Mouse (Mus musculus): Measurements from ENCODE around the gene Kalrn.

Gene Kalrn

GRCm38 (mm10) chr16:34031565-34031964 lies 541.8 kb downstream of the Kalrn start:
- H3K36me3 ChIP-seq (ENCODE audit: insufficient read depth, low read length) = peaks cover 11% of the 10 kb centered on the region
- no peaks in the 10 kb centered on the region; the same call in 1 of the 2 replicates for H3K27me3 ChIP-seq (ENCODE audit: insufficient read depth, low read length)
- no peaks in the 10 kb centered on the region for H3K9me3 ChIP-seq (ENCODE audit: low read length)
- H3K4me1 ChIP-seq (replicated peaks; ENCODE audit: low read depth, low read length) = peaks cover 19% of the 10 kb centered on the region
- TF ChIP-seq CTCF (conservative IDR thresholded peaks at IDR 0.05; ENCODE audit: low read length) (no peak), NANOG (IDR thresholded peaks at IDR 0.05; ENCODE audit: borderline replicate concordance, low read length) (no peak)
- H3K4me3 ChIP-seq (replicated peaks; ENCODE audit: low read length) = no peak overlapping the region

GRCm38 (mm10) chr16:34030379-34030778 lies 543.0 kb downstream of the Kalrn start:
- no peaks in the 10 kb centered on the region; the same call in 1 of the 2 replicates for H3K27me3 ChIP-seq (ENCODE audit: insufficient read depth, low read length)
- H3K9me3 ChIP-seq (ENCODE audit: low read length) = no peaks in the 10 kb centered on the region
- H3K36me3 ChIP-seq (ENCODE audit: insufficient read depth, low read length) = peaks cover 11% of the 10 kb centered on the region
- H3K4me3 ChIP-seq (replicated peaks; ENCODE audit: low read length) = no peak overlapping the region
- TF ChIP-seq CTCF (conservative IDR thresholded peaks at IDR 0.05; ENCODE audit: low read length) (no peak), POU5F1 (IDR thresholded peaks at IDR 0.05; ENCODE audit: borderline replicate concordance, low read length) (no peak), NANOG (IDR thresholded peaks at IDR 0.05; ENCODE audit: borderline replicate concordance, low read length) (no peak)
- peaks cover 19% of the 10 kb centered on the region for H3K4me1 ChIP-seq (replicated peaks; ENCODE audit: low read depth, low read length)

- no peak overlapping the region for H3K4me3 ChIP-seq (replicated peaks; ENCODE audit: low read length)
- TF ChIP-seq NANOG (IDR thresholded peaks at IDR 0.05; ENCODE audit: borderline replicate concordance, low read length) (no peak), CTCF (conservative IDR thresholded peaks at IDR 0.05; ENCODE audit: low read length) (no peak), POU5F1 (IDR thresholded peaks at IDR 0.05; ENCODE audit: borderline replicate concordance, low read length) (no peak)
- H3K36me3 ChIP-seq (ENCODE audit: insufficient read depth, low read length) = peaks cover 11% of the 10 kb centered on the region
- H3K4me1 ChIP-seq (replicated peaks; ENCODE audit: low read depth, low read length) = peaks cover 19% of the 10 kb centered on the region
- H3K27me3 ChIP-seq (ENCODE audit: insufficient read depth, low read length) = no peaks in the 10 kb centered on the region; the same call in 1 of the 2 replicates
- H3K9me3 ChIP-seq (ENCODE audit: low read length) = no peaks in the 10 kb centered on the region
These were observed 543.5 kb downstream of the Kalrn start for GRCm38 (mm10) chr16:34029790-34030189.

- Histone ChIP-seq H3K4me3 (replicated peaks; ENCODE audit: low read length) (no peak overlapping the region), H3K4me1 (replicated peaks; ENCODE audit: low read depth, low read length) (peaks cover 10% of the 10 kb centered on the region; the same call in 1 of the 2 replicates), H3K36me3 (ENCODE audit: insufficient read depth, low read length) (no peaks in the 10 kb centered on the region), H3K27me3 (ENCODE audit: insufficient read depth, low read length) (peaks cover 7% of the 10 kb centered on the region), H3K9me3 (ENCODE audit: low read length) (no peaks in the 10 kb centered on the region)
- TF ChIP-seq CTCF (conservative IDR thresholded peaks at IDR 0.05; ENCODE audit: low read length) (no peak), POU5F1 (IDR thresholded peaks at IDR 0.05; ENCODE audit: borderline replicate concordance, low read length) (no peak), NANOG (IDR thresholded peaks at IDR 0.05; ENCODE audit: borderline replicate concordance, low read length) (no peak)
These were observed 556.1 kb downstream of the Kalrn start for GRCm38 (mm10) chr16:34017241-34017640.

GRCm38 (mm10) chr16:34011991-34012845 lies 561.1 kb downstream of the Kalrn start:
- Histone ChIP-seq H3K4me1 (replicated peaks; ENCODE audit: low read depth, low read length) (peaks cover 14% of the 10 kb centered on the region; the same call in 1 of the 2 replicates), H3K36me3 (ENCODE audit: insufficient read depth, low read length) (no peaks in the 10 kb centered on the region), H3K4me3 (replicated peaks; ENCODE audit: low read length) (no peak overlapping the region), H3K27me3 (ENCODE audit: insufficient read depth, low read length) (peaks cover 7% of the 10 kb centered on the region), H3K9me3 (ENCODE audit: low read length) (no peaks in the 10 kb centered on the region)
- no peak for TF ChIP-seq POU5F1 (IDR thresholded peaks at IDR 0.05; ENCODE audit: borderline replicate concordance, low read length)

GRCm38 (mm10) chr16:34009567-34009966 lies 563.8 kb downstream of the Kalrn start:
- peaks cover 3% of the 10 kb centered on the region for H3K27me3 ChIP-seq (ENCODE audit: insufficient read depth, low read length)
- no peak overlapping the region for H3K4me3 ChIP-seq (replicated peaks; ENCODE audit: low read length)
- TF ChIP-seq CTCF (conservative IDR thresholded peaks at IDR 0.05; ENCODE audit: low read length) (0 out of 2 replicates have a peak, but pooled peaks have one; percentile 7), POU5F1 (IDR thresholded peaks at IDR 0.05; ENCODE audit: borderline replicate concordance, low read length) (no peak)
- H3K9me3 ChIP-seq (ENCODE audit: low read length) = no peaks in the 10 kb centered on the region
- peaks cover 14% of the 10 kb centered on the region; the same call in 1 of the 2 replicates for H3K4me1 ChIP-seq (replicated peaks; ENCODE audit: low read depth, low read length)
- no peaks in the 10 kb centered on the region for H3K36me3 ChIP-seq (ENCODE audit: insufficient read depth, low read length)

- Histone ChIP-seq H3K4me3 (replicated peaks; ENCODE audit: low read length) (no peak overlapping the region), H3K9me3 (ENCODE audit: low read length) (no peaks in the 10 kb centered on the region), H3K4me1 (replicated peaks; ENCODE audit: low read depth, low read length) (peaks cover 4% of the 10 kb centered on the region; the same call in 1 of the 2 replicates), H3K27me3 (ENCODE audit: insufficient read depth, low read length) (peaks cover 17% of the 10 kb centered on the region), H3K36me3 (ENCODE audit: insufficient read depth, low read length) (no peaks in the 10 kb centered on the region)
- no peak for TF ChIP-seq NANOG (IDR thresholded peaks at IDR 0.05; ENCODE audit: borderline replicate concordance, low read length)
- TF ChIP-seq CTCF (conservative IDR thresholded peaks at IDR 0.05; ENCODE audit: low read length) = no peak
- TF ChIP-seq POU5F1 (IDR thresholded peaks at IDR 0.05; ENCODE audit: borderline replicate concordance, low read length) = no peak
These were observed 567.3 kb downstream of the Kalrn start for GRCm38 (mm10) chr16:34005986-34006385.

- H3K36me3 ChIP-seq (ENCODE audit: insufficient read depth, low read length) = no peaks in the 10 kb centered on the region
- peaks cover 17% of the 10 kb centered on the region for H3K27me3 ChIP-seq (ENCODE audit: insufficient read depth, low read length)
- no peak overlapping the region for H3K4me3 ChIP-seq (replicated peaks; ENCODE audit: low read length)
- H3K4me1 ChIP-seq (replicated peaks; ENCODE audit: low read depth, low read length) = peaks cover 8% of the 10 kb centered on the region
- TF ChIP-seq NANOG (IDR thresholded peaks at IDR 0.05; ENCODE audit: borderline replicate concordance, low read length) (no peak), POU5F1 (IDR thresholded peaks at IDR 0.05; ENCODE audit: borderline replicate concordance, low read length) (no peak), CTCF (conservative IDR thresholded peaks at IDR 0.05; ENCODE audit: low read length) (no peak)
- H3K9me3 ChIP-seq (ENCODE audit: low read length) = no peaks in the 10 kb centered on the region
These were observed 569.2 kb downstream of the Kalrn start for GRCm38 (mm10) chr16:34004128-34004578.

Measured in E14TG2a.4 (cell line).